Comparison of ENCODE assay signal across 29 mouse cellular contexts in genomic region chr8:104059922-104060321, GRCm38 (mm10). TPM values are rescaled to one million over a fixed set of nuclear protein-coding genes. Genes with fewer than 3 reads are reported as not detected.
DNase-seq lines count a peak whose midpoint lies in the region; ATAC-seq and TF ChIP-seq lines count a peak whose summit lies in the region.
"Had no signal": no experiment of that assay in that cellular context is flagged by ENCODE, and none has a peak within 500 bp of the region (broad histone marks: within the 10 kb centered on the region; RNA-seq: fewer than 3 reads in every experiment).

No protein-coding gene starts in this region.

- H3K4me2 ChIP-seq in hindbrain, embryonic 14.5 days (replicated peaks) = no peak overlapping the region
- no peak overlapping the region for H3K4me2 ChIP-seq in midbrain, embryonic 16.5 days (ENCODE audit: low read length)
- H3K4me2 ChIP-seq: embryonic facial prominence, embryonic 13.5 days; forebrain, embryonic 12.5 days; forebrain, embryonic 15.5 days; heart, embryonic 13.5 days; hindbrain, embryonic 13.5 days had no signal

- no peak for ATAC-seq in hindbrain, embryonic 14.5 days (ENCODE audit: low FRiP score)
- ATAC-seq in midbrain, embryonic 16.5 days = no peak
- ATAC-seq: forebrain, embryonic 15.5 days; hindbrain, postnatal 0 days had no signal

- no peak for TF ChIP-seq CTCF in testis, adult 2 months (IDR thresholded peaks at IDR 0.05; ENCODE audit: control insufficient read depth, insufficient read depth, insufficient replicate concordance, low read depth, low read length)

- H3K4me3 ChIP-seq in hindbrain, embryonic 14.5 days (replicated peaks; ENCODE audit: low read length) = no peak overlapping the region
- H3K4me3 ChIP-seq in hindbrain, embryonic 10.5 days = no peak overlapping the region
- no peak overlapping the region for H3K4me3 ChIP-seq in midbrain, embryonic 10.5 days
- H3K4me3 ChIP-seq in midbrain, embryonic 16.5 days (ENCODE audit: low read depth, low read length) = no peak overlapping the region
- H3K4me3 ChIP-seq in testis, adult 2 months (ENCODE audit: control insufficient read depth, low read depth, low read length) = peak overlapping the region; percentile 70
- H3K4me3 ChIP-seq: embryonic facial prominence, embryonic 10.5 days; embryonic facial prominence, embryonic 13.5 days; erythroblast, embryonic 14.5 days; forebrain, embryonic 12.5 days; forebrain, embryonic 15.5 days; heart, adult 2 months; heart, embryonic 10.5 days; heart, embryonic 13.5 days; hindbrain, embryonic 13.5 days had no signal

- 63% methylated on average over 5 of the region's 5 CpGs for WGBS in hindbrain, embryonic 14.5 days
- 78% methylated on average over 5 of the region's 5 CpGs for WGBS in hindbrain, embryonic 10.5 days
- 75% methylated on average over 5 of the region's 5 CpGs for WGBS in midbrain, embryonic 10.5 days
- WGBS in midbrain, embryonic 16.5 days = 58% methylated on average over 5 of the region's 5 CpGs

- H3K9me3 ChIP-seq in hindbrain, embryonic 14.5 days (ENCODE audit: control insufficient read depth, low read length) = no peaks in the 10 kb centered on the region
- H3K9me3 ChIP-seq in hindbrain, embryonic 10.5 days = no peaks in the 10 kb centered on the region
- no peaks in the 10 kb centered on the region for H3K9me3 ChIP-seq in midbrain, embryonic 10.5 days (replicated peaks)
- H3K9me3 ChIP-seq in midbrain, embryonic 16.5 days (replicated peaks; ENCODE audit: control insufficient read depth, low read length, poor library complexity, severe bottlenecking) = no peaks in the 10 kb centered on the region
- H3K9me3 ChIP-seq: embryonic facial prominence, embryonic 10.5 days; embryonic facial prominence, embryonic 13.5 days; forebrain, embryonic 12.5 days; forebrain, embryonic 15.5 days; heart, embryonic 10.5 days; heart, embryonic 13.5 days; hindbrain, embryonic 13.5 days had no signal

- H3K27me3 ChIP-seq in hindbrain, embryonic 14.5 days (ENCODE audit: control insufficient read depth, insufficient read depth, low read length) = no peaks in the 10 kb centered on the region
- H3K27me3 ChIP-seq in hindbrain, embryonic 10.5 days (ENCODE audit: insufficient read depth, poor library complexity, severe bottlenecking) = no peaks in the 10 kb centered on the region
- H3K27me3 ChIP-seq in midbrain, embryonic 10.5 days (ENCODE audit: low read depth, poor library complexity, severe bottlenecking) = no peaks in the 10 kb centered on the region
- no peaks in the 10 kb centered on the region for H3K27me3 ChIP-seq in midbrain, embryonic 16.5 days (ENCODE audit: control insufficient read depth, insufficient read depth, low read depth, low read length)
- H3K27me3 ChIP-seq in testis, adult 2 months (ENCODE audit: control insufficient read depth, insufficient read depth, low read length) = no peaks in the 10 kb centered on the region
- H3K27me3 ChIP-seq: embryonic facial prominence, embryonic 13.5 days; forebrain, embryonic 12.5 days; forebrain, embryonic 15.5 days; heart, embryonic 13.5 days had no signal

- peak; percentile 51; the same call in 1 of the 2 replicates for TF ChIP-seq POLR2A in testis, adult 2 months (IDR thresholded peaks at IDR 0.05; ENCODE audit: control insufficient read depth, low read depth, low read length)

- DNase-seq in hindbrain, embryonic 14.5 days (ENCODE audit: low spot score) = no peak
- DNase-seq in hindbrain, embryonic 10.5 days (ENCODE audit: low spot score) = no peak
- DNase-seq in midbrain, embryonic 10.5 days (ENCODE audit: low spot score) = no peak
- no peak for DNase-seq in testis, postnatal 14 days (ENCODE audit: low spot score)
- peak; percentile 25 for DNase-seq in testis, postnatal 10 days (ENCODE audit: low spot score)
- no peak for DNase-seq in adrenal gland, postnatal 14 days
- DNase-seq: adrenal gland, adult 2 months; adrenal gland, postnatal 25 days; B cell, adult 2 months; cerebellum, adult 11-12 months; cerebellum, adult 8-10 months; cerebellum, postnatal 10 days; cerebellum, postnatal 36 days; embryo, embryonic 11 days; gastrocnemius, postnatal 25 days had no signal

- H3K4me1 ChIP-seq in hindbrain, embryonic 14.5 days (replicated peaks; ENCODE audit: control insufficient read depth, insufficient read depth, low read length) = peaks cover 8% of the 10 kb centered on the region
- H3K4me1 ChIP-seq in hindbrain, embryonic 10.5 days (replicated peaks) = peaks cover 27% of the 10 kb centered on the region
- peaks cover 29% of the 10 kb centered on the region for H3K4me1 ChIP-seq in midbrain, embryonic 10.5 days
- H3K4me1 ChIP-seq in midbrain, embryonic 16.5 days (ENCODE audit: control insufficient read depth, insufficient read depth, low read length) = peaks cover 7% of the 10 kb centered on the region; the same call in 1 of the 2 replicates
- H3K4me1 ChIP-seq in testis, adult 2 months (ENCODE audit: control insufficient read depth, insufficient read depth, low read length) = no peaks in the 10 kb centered on the region; the same call in 1 of the 2 replicates
- H3K4me1 ChIP-seq: heart, embryonic 13.5 days had no signal

- no peak overlapping the region for H3K27ac ChIP-seq in hindbrain, embryonic 14.5 days
- H3K27ac ChIP-seq in hindbrain, embryonic 10.5 days = no peak overlapping the region
- peak overlapping the region; percentile 42; the same call in 1 of the 2 replicates for H3K27ac ChIP-seq in midbrain, embryonic 10.5 days (replicated peaks)
- H3K27ac ChIP-seq in midbrain, embryonic 16.5 days (ENCODE audit: low read length) = no peak overlapping the region
- H3K27ac ChIP-seq in testis, adult 2 months (ENCODE audit: control insufficient read depth, insufficient read depth, low read depth, low read length) = no peak overlapping the region
- H3K27ac ChIP-seq: embryonic facial prominence, embryonic 13.5 days; forebrain, embryonic 12.5 days; forebrain, embryonic 15.5 days; heart, adult 2 months; heart, embryonic 10.5 days; heart, embryonic 13.5 days; hindbrain, embryonic 13.5 days; hindbrain, postnatal 0 days had no signal

- no peaks in the 10 kb centered on the region for H3K36me3 ChIP-seq in hindbrain, embryonic 14.5 days (replicated peaks; ENCODE audit: control insufficient read depth, insufficient read depth)
- no peaks in the 10 kb centered on the region for H3K36me3 ChIP-seq in hindbrain, embryonic 10.5 days
- no peaks in the 10 kb centered on the region for H3K36me3 ChIP-seq in midbrain, embryonic 10.5 days
- H3K36me3 ChIP-seq in midbrain, embryonic 16.5 days (ENCODE audit: control insufficient read depth, insufficient read depth, low read length) = no peaks in the 10 kb centered on the region
- no peaks in the 10 kb centered on the region for H3K36me3 ChIP-seq in testis, adult 2 months (ENCODE audit: control insufficient read depth, insufficient read depth, low read length)
- H3K36me3 ChIP-seq: embryonic facial prominence, embryonic 10.5 days; embryonic facial prominence, embryonic 13.5 days; forebrain, embryonic 12.5 days; forebrain, embryonic 15.5 days; heart, embryonic 10.5 days; heart, embryonic 13.5 days; hindbrain, embryonic 13.5 days had no signal

- 0 out of 2 replicates have a peak overlapping the region, but pooled peaks have one; percentile 3 for H3K9ac ChIP-seq in hindbrain, embryonic 14.5 days
- no peak overlapping the region for H3K9ac ChIP-seq in midbrain, embryonic 16.5 days (ENCODE audit: low read depth, low read length)
- H3K9ac ChIP-seq: embryonic facial prominence, embryonic 13.5 days; forebrain, embryonic 12.5 days; forebrain, embryonic 15.5 days; heart, embryonic 13.5 days; hindbrain, embryonic 13.5 days had no signal

RNA-seq across cellular contexts. Expression of gene Cdh5, which starts 41.5 kb away (rescaled TPM):
- polyA plus RNA-seq in hindbrain, embryonic 14.5 days (2014; fragmentation: Nextera tagmentation; extraction: Ambion mirVana) = 16.6 and 17.3 TPM in 2 replicates
- 13.2 and 14.6 TPM in 2 replicates for polyA plus RNA-seq in hindbrain, embryonic 10.5 days (2016; fragmentation: Nextera tagmentation; extraction: Ambion mirVana)
- 12.2 and 13.9 TPM in 2 replicates for polyA plus RNA-seq in midbrain, embryonic 10.5 days (2016; fragmentation: Nextera tagmentation; extraction: Ambion mirVana)
- polyA plus RNA-seq in midbrain, embryonic 16.5 days (2015; fragmentation: Nextera tagmentation; extraction: Ambion mirVana) = 9.5 and 11.4 TPM in 2 replicates
- polyA plus RNA-seq in testis, adult 2 months (2012; rRNA removed) = 3.0 and 3.7 TPM in 2 replicates
- total RNA-seq in adrenal gland, postnatal 14 days (2021) = 137 and 152 TPM in 2 replicates
- total RNA-seq: hematopoietic stem cell, adult 5-6 weeks; MEL had no signal
